Mouse (Mus musculus): ENCODE results near the gene Fezf2.

GRCm38 (mm10) chr14:12377289-12377688 lies 29.3 kb upstream of the Fezf2 start:
- TF ChIP-seq POLR2A (IDR thresholded peaks at IDR 0.05; ENCODE audit: borderline replicate concordance, low read depth, low read length): no peak
- no peak for TF ChIP-seq CTCF (IDR thresholded peaks at IDR 0.05; ENCODE audit: low read depth, low read length)
